Mouse (Mus musculus): ENCODE data around the gene Olfr509. TPM values are rescaled to one million over a fixed set of nuclear protein-coding genes. Genes with fewer than 3 reads are reported as not detected.

The Olfr509 gene
- not detected for polyA plus RNA-seq (2017; shearing (Covaris generic))

GRCm38 (mm10) chr7:108651806-108652205 is at the start of gene Olfr509:
TSS of gene Olfr509 (minus strand) at chr7:108651906.

GRCm38 (mm10) chr7:108666118-108666517 is 14.4 kb upstream of the Olfr509 start, which contains the start of gene Olfr510:
TSS of gene Olfr510 (plus strand) at chr7:108666418.

GRCm38 (mm10) chr7:108629694-108630093 is 22.0 kb downstream of the Olfr509 start, which contains the start of gene Olfr508:
TSS of gene Olfr508 (plus strand) at chr7:108629994.

GRCm38 (mm10) chr7:108621514-108621913 is 30.2 kb downstream of the Olfr509 start, which contains the start of gene Olfr507:
TSS of gene Olfr507 (plus strand) at chr7:108621814.

GRCm38 (mm10) chr7:108610487-108610886 is 41.2 kb downstream of the Olfr509 start, which contains the start of gene Olfr506:
TSS of gene Olfr506 (plus strand) at chr7:108610787.

Other genes with a start within 250 kb of the Olfr509 start
- gene Olfr497, start 231.5 kb downstream of the Olfr509 start, polyA plus RNA-seq (2017; shearing (Covaris generic)): not detected
- not detected for gene Olfr498, start 186.6 kb downstream of the Olfr509 start, polyA plus RNA-seq (2017; shearing (Covaris generic))
- gene Olfr502, start 126.8 kb downstream of the Olfr509 start, polyA plus RNA-seq (2017; shearing (Covaris generic)): not detected
- gene Olfr503, start 107.4 kb downstream of the Olfr509 start, polyA plus RNA-seq (2017; shearing (Covaris generic)): not detected
- not detected for gene Olfr504, start 86.1 kb downstream of the Olfr509 start, polyA plus RNA-seq (2017; shearing (Covaris generic))
- not detected for gene Olfr506, start 41.1 kb downstream of the Olfr509 start, polyA plus RNA-seq (2017; shearing (Covaris generic))
- not detected for gene Olfr507, start 30.1 kb downstream of the Olfr509 start, polyA plus RNA-seq (2017; shearing (Covaris generic))
- gene Olfr508, start 21.9 kb downstream of the Olfr509 start, polyA plus RNA-seq (2017; shearing (Covaris generic)): 0.22 TPM
- gene Olfr510, start 14.5 kb upstream of the Olfr509 start, polyA plus RNA-seq (2017; shearing (Covaris generic)): not detected
- gene Olfr512, start 61.4 kb upstream of the Olfr509 start, polyA plus RNA-seq (2017; shearing (Covaris generic)): not detected
- not detected for gene Olfr513, start 99.1 kb upstream of the Olfr509 start, polyA plus RNA-seq (2017; shearing (Covaris generic))
- gene Olfr514, start 174.1 kb upstream of the Olfr509 start, polyA plus RNA-seq (2017; shearing (Covaris generic)): not detected
- not detected for gene Olfr516, start 198.6 kb upstream of the Olfr509 start, polyA plus RNA-seq (2017; shearing (Covaris generic))
- not detected for gene Olfr517, start 220.5 kb upstream of the Olfr509 start, polyA plus RNA-seq (2017; shearing (Covaris generic))
- gene Olfr518, start 233.1 kb upstream of the Olfr509 start, polyA plus RNA-seq (2017; shearing (Covaris generic)): not detected
- gene Olfr519, start 242.5 kb upstream of the Olfr509 start, polyA plus RNA-seq (2017; shearing (Covaris generic)): not detected